Mouse (Mus musculus): ENCODE measurements around the gene Gm20458. TPM values are rescaled to one million over a fixed set of nuclear protein-coding genes. Genes with fewer than 3 reads are reported as not detected.

Gene Gm20458
- polyA plus RNA-seq, 1 experiment from 2014 or later = 11.0 TPM

DNA sequence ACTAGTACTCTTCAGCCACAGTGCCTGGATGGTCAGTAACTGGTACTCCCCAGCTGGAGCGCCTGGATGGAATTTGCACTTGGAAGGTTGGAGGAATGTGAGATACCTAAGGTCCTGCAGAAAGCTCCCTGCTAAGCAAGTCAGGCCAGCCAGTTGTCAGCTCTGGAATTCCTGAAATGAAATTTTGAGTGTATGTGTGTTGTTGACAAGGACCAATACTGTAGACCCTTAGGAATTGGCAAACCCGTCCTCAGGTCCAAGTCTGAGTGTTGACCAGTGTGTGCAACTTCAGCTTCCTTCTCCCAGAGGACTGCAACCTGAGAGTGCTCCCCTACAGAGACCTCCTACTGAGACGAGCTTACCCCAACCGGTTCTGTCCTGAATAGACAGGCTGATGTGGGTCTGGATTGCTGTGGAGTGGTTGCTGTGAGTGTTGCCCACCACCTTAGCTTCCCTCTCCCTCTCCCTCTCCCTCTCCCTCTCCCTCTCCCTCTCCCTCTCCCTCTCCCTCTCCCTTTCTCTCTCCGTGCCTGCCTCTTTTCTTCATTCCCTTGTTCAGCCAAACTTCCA, 49.9 kb downstream of the Gm20458 start:
- no peak overlapping the region for H3K4me3 ChIP-seq
- WGBS = 39% methylated on average over 4 of the region's 5 CpGs
- H3K36me3 ChIP-seq = peaks cover 16% of the 10 kb centered on the region
- H3K4me1 ChIP-seq = no peaks in the 10 kb centered on the region
- no peaks in the 10 kb centered on the region for H3K9me3 ChIP-seq
- H3K4me2 ChIP-seq = no peak overlapping the region
- no peak for ATAC-seq (ENCODE audit: insufficient number of reproducible peaks, low FRiP score, low TSS enrichment, low read depth)
- H3K27me3 ChIP-seq = no peaks in the 10 kb centered on the region
- H3K27ac ChIP-seq = no peak overlapping the region
- no peak overlapping the region for H3K9ac ChIP-seq

DNA sequence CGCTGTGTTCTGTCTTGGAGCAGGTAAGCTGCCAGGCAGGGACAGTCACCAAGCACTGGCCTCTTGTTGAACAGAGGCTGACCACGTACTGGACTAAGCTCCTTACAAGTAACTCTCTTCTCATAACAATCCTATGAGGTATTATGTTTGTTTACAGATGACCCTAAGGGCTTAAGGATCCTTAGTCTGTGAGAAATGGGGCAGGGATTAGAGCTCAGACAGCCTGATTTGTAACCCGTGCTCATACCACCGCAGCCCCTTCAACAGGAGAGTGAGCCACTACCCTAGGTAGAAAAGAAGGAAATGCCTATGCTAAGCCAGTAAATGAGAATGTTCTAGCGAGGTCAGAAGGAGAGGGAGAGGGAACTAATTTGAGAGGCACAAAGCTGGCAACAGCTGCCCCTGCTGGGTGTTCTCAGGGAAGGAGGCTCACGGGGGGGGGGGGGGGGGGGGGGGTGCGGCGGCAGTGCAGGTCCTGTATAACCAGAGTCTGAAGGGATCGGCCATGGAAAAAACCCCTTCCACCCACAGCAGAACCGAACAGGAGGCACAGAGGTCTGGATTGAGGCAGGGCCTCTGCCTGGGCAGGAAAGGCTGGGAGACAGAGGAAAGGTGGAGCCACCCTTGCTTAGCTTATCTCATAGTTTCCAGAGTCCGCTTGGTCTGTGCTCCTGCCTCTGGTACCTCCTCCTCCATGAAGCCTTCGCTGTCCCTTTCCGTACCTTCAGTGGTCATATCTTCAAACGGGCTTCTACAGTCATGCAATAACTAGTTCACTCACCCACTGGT, 51.5 kb downstream of the Gm20458 start:
- ATAC-seq (ENCODE audit: insufficient number of reproducible peaks, low FRiP score, low TSS enrichment, low read depth) = no peak
- no peak overlapping the region for H3K4me2 ChIP-seq
- WGBS = 61% methylated on average over 13 of the region's 14 CpGs
- no peaks in the 10 kb centered on the region for H3K9me3 ChIP-seq
- H3K27ac ChIP-seq = no peak overlapping the region
- no peaks in the 10 kb centered on the region for H3K27me3 ChIP-seq
- H3K4me3 ChIP-seq = no peak overlapping the region
- H3K9ac ChIP-seq = no peak overlapping the region
- H3K4me1 ChIP-seq = no peaks in the 10 kb centered on the region
- peaks cover under 1% of the 10 kb centered on the region for H3K36me3 ChIP-seq

- no peak overlapping the region for H3K27ac ChIP-seq
- H3K4me3 ChIP-seq = no peak overlapping the region
- H3K9me3 ChIP-seq = no peaks in the 10 kb centered on the region
- H3K27me3 ChIP-seq = no peaks in the 10 kb centered on the region
- ATAC-seq (ENCODE audit: insufficient number of reproducible peaks, low FRiP score, low TSS enrichment, low read depth) = no peak
- 59% methylated on average over 8 of the region's 8 CpGs for WGBS
- no peak overlapping the region for H3K9ac ChIP-seq
- H3K36me3 ChIP-seq = no peaks in the 10 kb centered on the region; the same call in 1 of the 2 replicates
- peaks cover 6% of the 10 kb centered on the region; the same call in 1 of the 2 replicates for H3K4me1 ChIP-seq
- no peak overlapping the region for H3K4me2 ChIP-seq
These were observed 52.6 kb downstream of the Gm20458 start for GRCm38 (mm10) chr2:164513389-164513788.

DNA sequence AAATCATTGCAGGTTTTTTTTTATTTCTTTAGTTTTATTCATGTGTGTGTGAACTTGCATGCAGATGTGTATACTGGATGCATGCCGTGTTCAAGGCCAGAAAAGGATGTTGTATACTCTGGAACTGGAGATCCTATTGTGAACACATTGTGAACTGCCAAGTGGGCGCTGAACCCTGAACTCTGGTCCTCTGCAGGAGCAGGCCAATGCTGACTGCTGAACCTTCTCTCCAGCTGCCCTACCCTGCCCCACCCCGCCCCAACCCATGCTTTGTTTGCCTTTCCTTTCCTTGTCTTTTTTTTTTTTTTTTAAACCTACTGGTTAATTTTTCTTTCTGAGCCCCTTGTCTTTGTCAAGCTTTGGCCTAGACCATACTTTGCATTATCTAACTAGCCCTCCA, 54.1 kb downstream of the Gm20458 start:
- Histone ChIP-seq H3K9ac (no peak overlapping the region), H3K36me3 (no peaks in the 10 kb centered on the region), H3K9me3 (no peaks in the 10 kb centered on the region), H3K27ac (no peak overlapping the region), H3K4me1 (peaks cover 16% of the 10 kb centered on the region; the same call in 1 of the 2 replicates), H3K27me3 (no peaks in the 10 kb centered on the region), H3K4me3 (no peak overlapping the region), H3K4me2 (no peak overlapping the region)
- 89% methylated on average over 3 of the region's 3 CpGs for WGBS
- no peak for ATAC-seq (ENCODE audit: insufficient number of reproducible peaks, low FRiP score, low TSS enrichment, low read depth)

GRCm38 (mm10) chr2:164515897-164516296, 55.1 kb downstream of the Gm20458 start:
- no peak for ATAC-seq (ENCODE audit: insufficient number of reproducible peaks, low FRiP score, low TSS enrichment, low read depth)
- Histone ChIP-seq H3K4me2 (no peak overlapping the region), H3K9ac (no peak overlapping the region), H3K36me3 (no peaks in the 10 kb centered on the region), H3K27me3 (no peaks in the 10 kb centered on the region), H3K27ac (no peak overlapping the region), H3K4me3 (no peak overlapping the region), H3K9me3 (no peaks in the 10 kb centered on the region), H3K4me1 (peaks cover 16% of the 10 kb centered on the region; the same call in 1 of the 2 replicates)
- 71% methylated on average over 9 of the region's 9 CpGs for WGBS

DNA sequence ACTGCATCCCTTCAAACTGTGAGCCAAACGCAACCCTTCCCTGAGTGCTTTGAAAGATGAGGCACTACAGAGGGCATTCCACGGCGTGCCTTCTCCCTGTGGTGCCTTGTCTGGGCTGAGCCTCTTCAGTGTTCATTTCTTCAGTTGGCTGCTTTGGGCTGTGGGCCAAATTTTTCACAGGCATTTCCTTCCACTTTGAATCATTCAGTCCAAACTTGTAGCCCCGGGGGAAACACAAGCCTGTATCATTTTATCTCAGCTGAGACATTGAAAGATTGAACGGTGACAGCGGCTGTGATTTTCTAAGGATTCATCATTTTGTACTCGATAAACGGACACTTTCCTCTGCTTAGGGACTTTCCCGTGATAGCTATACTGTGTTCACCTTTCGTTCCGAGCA, 55.8 kb downstream of the Gm20458 start:
- no peaks in the 10 kb centered on the region for H3K36me3 ChIP-seq
- H3K9me3 ChIP-seq = no peaks in the 10 kb centered on the region
- H3K27ac ChIP-seq = no peak overlapping the region
- no peak for ATAC-seq (ENCODE audit: insufficient number of reproducible peaks, low FRiP score, low TSS enrichment, low read depth)
- H3K4me2 ChIP-seq = no peak overlapping the region
- H3K27me3 ChIP-seq = no peaks in the 10 kb centered on the region
- H3K4me1 ChIP-seq = peaks cover 17% of the 10 kb centered on the region; the same call in 1 of the 2 replicates
- 74% methylated on average over 11 of the region's 11 CpGs for WGBS
- no peak overlapping the region for H3K4me3 ChIP-seq
- H3K9ac ChIP-seq = no peak overlapping the region

- H3K4me2 ChIP-seq = no peak overlapping the region
- 36% methylated on average over 9 of the region's 10 CpGs for WGBS
- H3K27ac ChIP-seq = peak overlapping the region; percentile 87
- H3K4me3 ChIP-seq = no peak overlapping the region
- no peaks in the 10 kb centered on the region for H3K9me3 ChIP-seq
- H3K4me1 ChIP-seq = peaks cover 27% of the 10 kb centered on the region
- H3K9ac ChIP-seq = no peak overlapping the region
- no peaks in the 10 kb centered on the region for H3K27me3 ChIP-seq
- no peaks in the 10 kb centered on the region for H3K36me3 ChIP-seq
- ATAC-seq (ENCODE audit: insufficient number of reproducible peaks, low FRiP score, low TSS enrichment, low read depth) = peak; percentile 35; the same call in 1 of the 2 replicates
These were observed 56.9 kb downstream of the Gm20458 start for GRCm38 (mm10) chr2:164517485-164518221.

- Histone ChIP-seq H3K9ac (no peak overlapping the region), H3K9me3 (no peaks in the 10 kb centered on the region), H3K4me3 (no peak overlapping the region), H3K36me3 (no peaks in the 10 kb centered on the region), H3K27ac (peak overlapping the region; percentile 87), H3K4me1 (peaks cover 27% of the 10 kb centered on the region), H3K27me3 (no peaks in the 10 kb centered on the region), H3K4me2 (no peak overlapping the region)
- ATAC-seq (ENCODE audit: insufficient number of reproducible peaks, low FRiP score, low TSS enrichment, low read depth) = peak; percentile 56; the same call in 1 of the 2 replicates
- 26% methylated on average over 11 of the region's 11 CpGs for WGBS
These were observed 57.8 kb downstream of the Gm20458 start for GRCm38 (mm10) chr2:164518266-164519170.

DNA sequence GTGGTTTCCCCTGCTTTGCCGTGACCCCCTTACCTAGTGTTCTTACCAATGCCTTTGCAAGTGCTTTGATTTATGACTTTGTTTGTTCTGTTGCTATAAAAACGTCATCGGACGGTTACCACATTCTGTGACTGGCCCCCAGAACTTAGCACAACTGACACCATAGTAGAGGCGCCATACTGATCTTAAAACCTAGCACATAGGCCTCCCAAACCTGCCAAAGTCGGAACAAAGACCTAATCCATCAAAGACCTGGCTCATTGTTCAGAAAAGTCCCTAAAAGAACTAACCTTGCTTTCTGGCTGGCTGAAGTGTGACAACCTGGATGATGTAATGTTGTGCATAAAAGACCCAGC, 58.4 kb downstream of the Gm20458 start:
- peak overlapping the region; percentile 87 for H3K27ac ChIP-seq
- no peak overlapping the region for H3K4me3 ChIP-seq
- 32% methylated on average over 6 of the region's 6 CpGs for WGBS
- ATAC-seq (ENCODE audit: insufficient number of reproducible peaks, low FRiP score, low TSS enrichment, low read depth) = no peak
- H3K4me2 ChIP-seq = no peak overlapping the region
- no peak overlapping the region for H3K9ac ChIP-seq
- H3K4me1 ChIP-seq = peaks cover 27% of the 10 kb centered on the region
- no peaks in the 10 kb centered on the region for H3K9me3 ChIP-seq
- H3K27me3 ChIP-seq = no peaks in the 10 kb centered on the region
- no peaks in the 10 kb centered on the region for H3K36me3 ChIP-seq

GRCm38 (mm10) chr2:164520782-164521181, 60.0 kb downstream of the Gm20458 start:
- no peaks in the 10 kb centered on the region for H3K27me3 ChIP-seq
- H3K9ac ChIP-seq = no peak overlapping the region
- no peaks in the 10 kb centered on the region for H3K9me3 ChIP-seq
- H3K4me1 ChIP-seq = peaks cover 27% of the 10 kb centered on the region
- no peak overlapping the region for H3K4me3 ChIP-seq
- ATAC-seq (ENCODE audit: insufficient number of reproducible peaks, low FRiP score, low TSS enrichment, low read depth) = no peak
- H3K27ac ChIP-seq = no peak overlapping the region
- H3K4me2 ChIP-seq = no peak overlapping the region
- no peaks in the 10 kb centered on the region for H3K36me3 ChIP-seq
- 23% methylated on average over 3 of the region's 3 CpGs for WGBS

DNA sequence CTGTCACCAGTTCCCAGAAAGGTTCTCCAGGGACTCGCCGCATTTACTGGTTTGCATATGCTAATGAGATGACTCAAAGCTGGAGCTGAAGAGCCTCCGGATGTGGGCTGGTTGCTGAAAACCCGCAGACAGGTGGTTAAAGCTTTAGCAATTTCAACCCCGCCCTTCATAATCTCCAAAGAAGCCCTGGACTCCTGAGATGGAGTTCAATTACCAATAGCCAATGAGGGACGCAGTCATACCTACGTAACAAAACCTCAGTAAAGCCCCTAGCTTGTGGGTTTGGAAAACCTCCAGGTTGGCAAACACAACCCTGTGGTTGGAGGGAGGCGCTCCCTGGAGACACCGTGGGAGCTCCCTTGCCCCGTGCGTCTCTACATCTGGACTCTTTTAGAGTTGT, 61.1 kb downstream of the Gm20458 start:
- Histone ChIP-seq H3K36me3 (no peaks in the 10 kb centered on the region), H3K4me3 (no peak overlapping the region; the same call in 1 of the 2 replicates), H3K27me3 (no peaks in the 10 kb centered on the region), H3K9me3 (no peaks in the 10 kb centered on the region), H3K4me1 (peaks cover 27% of the 10 kb centered on the region), H3K27ac (peak overlapping the region; percentile 39), H3K9ac (no peak overlapping the region), H3K4me2 (peak overlapping the region; percentile 10; the same call in 1 of the 2 replicates)
- WGBS = 11% methylated on average over 11 of the region's 11 CpGs
- ATAC-seq (ENCODE audit: insufficient number of reproducible peaks, low FRiP score, low TSS enrichment, low read depth) = no peak
